Mouse (Mus musculus) urinary bladder, postnatal 36 days (tissue): Measurements from ENCODE around the gene Pfkl.
"Not testable (repeated sequence)": the region's sequence is repeated elsewhere in the genome, so short reads cannot be mapped to it uniquely, and the experiment has no call there.

Experiments used
- DNase-seq, 2 experiments: peaks; one replicate each; pipeline ENCODE4 v3.0.0; 2022; ENCODE audit warnings: low spot score in 2 of 2, mixed read lengths in 1 of 2

The Pfkl gene

GRCm38 (mm10) chr10:78009945-78010293 lies at the start of gene Pfkl:
Pfkl (minus strand) TSS chr10:78010083.
- no peak for DNase-seq

GRCm38 (mm10) chr10:78057056-78057455 lies 47.2 kb upstream of the Pfkl start:
- DNase-seq, result peak; percentile 60 to 66

- peak; percentile 25 to 50 for DNase-seq
Measured at GRCm38 (mm10) chr10:78054633-78055565, 45.0 kb upstream of the Pfkl start.

GRCm38 (mm10) chr10:78049519-78050035 lies 39.7 kb upstream of the Pfkl start:
- DNase-seq, result no peak

- no peak for DNase-seq
Measured at GRCm38 (mm10) chr10:78048061-78048730, 38.3 kb upstream of the Pfkl start.

- DNase-seq, result no peak
Measured at GRCm38 (mm10) chr10:78046388-78046787, 36.5 kb upstream of the Pfkl start.

- DNase-seq, result no peak
Measured at GRCm38 (mm10) chr10:78044531-78044930, 34.6 kb upstream of the Pfkl start.

GRCm38 (mm10) chr10:78043406-78043836 lies 33.5 kb upstream of the Pfkl start, which contains the start of gene Aire:
Aire (minus strand) TSS chr10:78043610.
- DNase-seq, result peak; percentile 33 to 64

GRCm38 (mm10) chr10:78042697-78043405 lies 33.0 kb upstream of the Pfkl start:
- DNase-seq, result no peak

GRCm38 (mm10) chr10:78042096-78042495 lies 32.2 kb upstream of the Pfkl start:
- DNase-seq, result no peak

- no peak for DNase-seq
Measured at GRCm38 (mm10) chr10:78041647-78042046, 31.8 kb upstream of the Pfkl start, which contains the start of gene Dnmt3l. Dnmt3l (plus strand) TSS chr10:78041947.

GRCm38 (mm10) chr10:78037139-78037538 lies 27.3 kb upstream of the Pfkl start:
- no peak for DNase-seq

GRCm38 (mm10) chr10:78031987-78032386 lies 22.1 kb upstream of the Pfkl start:
- no peak for DNase-seq

- DNase-seq, result no peak
Measured at GRCm38 (mm10) chr10:78029080-78029479, 19.2 kb upstream of the Pfkl start.

GRCm38 (mm10) chr10:78028129-78028528 lies 18.2 kb upstream of the Pfkl start:
- peak; percentile 55 to 69 for DNase-seq

- not testable (repeated sequence) for DNase-seq
Measured at GRCm38 (mm10) chr10:78025453-78025852, 15.6 kb upstream of the Pfkl start.

GRCm38 (mm10) chr10:78019984-78020383 lies 10.1 kb upstream of the Pfkl start:
- DNase-seq, result not testable (repeated sequence)

- DNase-seq, result no peak
Measured at GRCm38 (mm10) chr10:78019291-78019690, 9.4 kb upstream of the Pfkl start.

GRCm38 (mm10) chr10:78018797-78019203 lies 8.9 kb upstream of the Pfkl start:
- DNase-seq, result peak; percentile 53 to 75

GRCm38 (mm10) chr10:78016366-78016765 lies 6.5 kb upstream of the Pfkl start:
- no peak for DNase-seq

- DNase-seq, result no peak
Measured at GRCm38 (mm10) chr10:78015489-78015888, 5.6 kb upstream of the Pfkl start.
